Mouse (Mus musculus): Measurements from ENCODE around the gene Bmp8b.

DNA sequence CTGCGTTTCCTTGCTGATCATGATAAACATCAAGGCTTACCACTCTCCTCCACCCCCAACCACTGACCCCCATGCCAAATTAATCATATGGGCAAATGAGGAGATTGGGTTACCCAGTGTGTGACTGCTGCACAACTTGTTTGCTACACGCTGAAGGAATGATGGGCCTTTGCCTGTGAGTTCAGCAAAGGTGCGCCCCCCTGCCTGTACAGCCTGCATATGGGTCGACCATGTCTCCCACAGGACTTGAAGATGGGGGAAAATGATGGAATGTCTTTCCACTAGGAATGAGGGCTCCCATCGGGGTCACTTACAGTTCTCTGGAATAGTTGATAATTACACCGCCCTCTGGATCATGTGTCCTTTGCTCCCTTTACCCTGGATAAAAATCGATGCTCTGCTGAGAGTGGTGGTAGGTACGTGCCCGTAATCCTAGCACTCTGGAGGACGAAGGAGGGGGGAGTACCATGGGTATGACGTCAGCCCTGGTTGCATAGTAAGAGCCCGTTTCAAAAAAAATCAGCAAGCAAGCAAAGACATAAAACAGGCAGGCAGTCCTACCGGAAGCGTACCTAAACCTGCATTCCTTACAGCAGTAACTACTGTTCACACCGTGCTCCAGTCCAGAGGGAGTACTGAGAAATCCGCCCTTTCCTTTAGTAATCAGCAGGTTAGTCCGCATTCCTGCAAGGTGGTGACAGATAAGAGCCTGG lies 11.7 kb upstream of the Bmp8b start:
- TF ChIP-seq CTCF (IDR thresholded peaks at IDR 0.05; ENCODE audit: insufficient read depth, low read length), result no peak
- TF ChIP-seq POLR2A (IDR thresholded peaks at IDR 0.05; ENCODE audit: borderline replicate concordance, extremely low read depth, low read depth, low read length), result no peak
